Mouse (Mus musculus) adrenal gland, postnatal 14 days (tissue): ENCODE data around the gene Rps11. TPM values are rescaled to one million over a fixed set of nuclear protein-coding genes. Genes with fewer than 3 reads are reported as not detected.
"Not testable (repeated sequence)": the region's sequence is repeated elsewhere in the genome, so short reads cannot be mapped to it uniquely, and the experiment has no call there.

Source experiments
- DNase-seq: peaks from one replicate; pipeline ENCODE4 v3.0.0; 2021; ENCODE audit warnings: mixed read lengths
- total RNA-seq: library from RNA; stranded (reverse); gene quantifications from 2 replicates; pipeline ENCODE4 v1.2.3, GENCODE M21; 2021

Rps11 gene
- total RNA-seq, 1 experiment from 2014 or later: 1,189 TPM

DNA sequence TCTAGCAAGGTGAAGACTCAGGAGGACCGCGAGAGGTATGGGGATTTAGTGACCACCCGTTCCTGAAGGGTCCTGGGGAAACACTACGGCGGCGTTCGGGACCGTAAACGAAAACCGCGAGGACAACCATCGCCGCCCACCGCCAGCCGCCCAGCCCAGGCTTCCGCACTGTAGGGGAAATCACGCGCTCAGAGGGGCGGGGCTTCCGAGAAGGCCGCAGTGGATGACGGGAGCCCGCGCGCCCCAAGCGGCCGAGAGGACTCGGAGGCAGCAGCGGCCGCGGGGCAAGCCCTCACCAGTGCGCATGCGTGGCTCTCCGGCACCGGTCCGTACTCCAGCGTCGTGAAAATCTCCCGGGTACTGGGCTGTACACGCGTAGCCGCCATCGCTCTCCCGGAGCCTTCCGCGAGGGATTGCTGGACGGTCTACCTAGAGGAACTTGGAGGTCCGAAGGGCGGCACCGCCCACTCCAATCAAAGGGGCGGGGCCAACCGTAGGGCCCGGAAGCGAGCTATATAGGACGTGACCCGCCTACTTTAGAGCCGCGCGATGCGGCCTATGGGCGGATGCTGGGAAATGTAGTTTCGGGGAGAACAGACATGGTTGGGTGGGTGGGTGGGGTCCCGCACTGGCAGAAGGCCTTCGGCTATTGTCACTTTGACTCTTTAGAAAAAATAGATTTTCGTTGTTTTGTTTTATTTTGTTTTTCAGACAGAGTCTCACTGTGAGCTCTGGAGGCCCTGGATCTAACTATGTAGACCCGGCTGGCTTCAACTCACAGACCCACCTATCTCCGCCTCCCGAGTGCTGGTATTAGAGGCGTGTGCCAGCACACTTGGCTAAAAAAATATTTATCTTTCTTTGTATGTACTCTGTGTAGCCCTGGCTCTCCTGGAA, 30.1 kb upstream of the Rps11 start, which contains the start of the genes Pih1d1 and Aldh16a1:
Gene Pih1d1 (plus strand): TSS at position 208 of the 897 bp plus-strand sequence.
Gene Aldh16a1 (minus strand): TSS at position 489 of the 897 bp plus-strand sequence.
- peak; percentile 98 for DNase-seq

GRCm38 (mm10) chr7:45153586-45153985, 29.3 kb upstream of the Rps11 start:
- DNase-seq: no peak

GRCm38 (mm10) chr7:45153052-45153451, 28.8 kb upstream of the Rps11 start:
- DNase-seq: not testable (repeated sequence)

- DNase-seq: peak; percentile 14
Observed at GRCm38 (mm10) chr7:45151303-45151702, 27.1 kb upstream of the Rps11 start.

DNA sequence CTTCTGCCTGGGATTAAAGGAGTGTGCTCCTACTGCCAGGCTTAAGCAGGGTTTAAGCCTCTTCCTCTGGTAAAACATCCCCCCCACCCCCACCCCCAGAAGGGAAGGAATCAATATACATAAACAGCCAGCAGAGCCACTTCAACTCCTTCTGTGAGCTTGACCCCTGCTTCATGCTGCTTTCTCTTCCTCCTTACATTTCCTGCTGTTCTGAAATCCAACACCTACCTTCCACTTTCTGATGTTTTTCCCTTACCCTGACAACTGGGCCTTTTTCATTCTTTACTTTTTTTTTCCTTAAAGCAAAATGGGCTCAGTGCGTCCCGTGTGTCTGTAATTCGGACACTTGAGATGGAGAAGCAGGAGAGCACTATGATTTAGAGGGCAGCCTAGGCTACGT, 26.1 kb upstream of the Rps11 start:
- DNase-seq: no peak

GRCm38 (mm10) chr7:45149545-45149944, 25.3 kb upstream of the Rps11 start:
- DNase-seq: peak; percentile 5

- DNase-seq: peak; percentile 22
Observed at GRCm38 (mm10) chr7:45148534-45149098, 24.4 kb upstream of the Rps11 start.

DNA sequence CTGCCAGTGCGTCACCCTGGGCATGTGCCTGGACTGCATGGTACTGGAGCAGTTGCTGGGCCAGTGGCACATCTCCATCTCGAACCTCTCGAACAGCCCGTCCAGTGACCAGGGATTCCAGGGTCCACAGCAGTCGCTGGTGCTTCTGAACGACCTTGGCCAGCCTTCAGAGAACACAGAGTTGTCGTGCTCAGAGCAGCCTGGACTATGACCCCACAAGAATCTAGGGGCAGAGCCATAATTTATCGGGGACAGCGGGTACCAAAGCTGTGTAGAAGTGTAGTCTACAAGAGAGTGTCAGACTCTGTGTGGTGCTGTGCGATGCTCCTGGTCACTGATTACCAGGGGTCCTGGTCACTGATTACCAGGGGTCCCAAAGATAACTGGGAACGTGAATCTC, 23.7 kb upstream of the Rps11 start:
- DNase-seq: peak; percentile 6

DNA sequence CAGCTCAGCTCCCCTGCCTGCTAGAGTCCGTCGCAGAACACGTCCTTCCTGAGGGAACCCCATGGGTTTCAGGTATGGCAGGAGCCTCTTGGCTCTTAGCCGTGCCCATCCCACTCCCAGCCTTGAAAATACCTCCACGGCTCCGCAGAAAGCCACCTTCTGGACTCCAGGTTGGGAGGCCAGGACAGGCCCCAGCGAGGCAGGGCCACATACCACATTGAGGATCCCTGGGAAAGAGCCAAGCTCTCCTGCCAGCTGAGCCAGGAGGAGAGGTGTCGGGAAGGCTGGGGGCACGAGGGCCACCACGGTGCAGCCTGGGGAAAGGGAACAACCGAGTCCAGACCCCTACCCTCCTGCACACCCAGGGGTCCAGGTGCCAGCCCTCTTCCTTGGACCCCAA, 23.0 kb upstream of the Rps11 start:
- peak; percentile 6 for DNase-seq

GRCm38 (mm10) chr7:45145460-45145859, 21.2 kb upstream of the Rps11 start:
- peak; percentile 8 for DNase-seq

- peak; percentile 9 for DNase-seq
Observed at GRCm38 (mm10) chr7:45144368-45145174, 20.3 kb upstream of the Rps11 start.

DNA sequence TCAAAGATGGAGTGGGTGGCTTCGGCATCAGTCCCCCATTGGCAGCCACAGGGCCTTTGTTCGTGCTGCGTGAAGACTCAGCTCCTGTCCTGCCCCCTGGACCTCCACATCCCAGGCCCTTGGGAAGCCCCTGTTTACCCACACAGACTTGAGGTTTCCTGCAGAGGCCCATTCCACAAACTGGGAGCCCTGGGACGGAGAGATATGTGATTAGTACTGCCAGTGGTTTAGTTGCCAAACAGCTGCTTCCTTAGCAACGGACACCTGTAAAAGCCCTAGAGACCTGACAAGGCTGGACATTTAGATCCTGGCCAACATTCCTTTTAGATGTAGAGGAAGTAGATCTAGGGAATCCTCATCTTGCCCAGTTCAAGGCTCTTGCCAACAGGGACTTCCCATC, 17.7 kb upstream of the Rps11 start:
- DNase-seq: no peak

GRCm38 (mm10) chr7:45141319-45141718, 17.1 kb upstream of the Rps11 start:
- peak; percentile 4 for DNase-seq

GRCm38 (mm10) chr7:45139904-45140723, 15.9 kb upstream of the Rps11 start:
- peak; percentile 79 for DNase-seq

DNA sequence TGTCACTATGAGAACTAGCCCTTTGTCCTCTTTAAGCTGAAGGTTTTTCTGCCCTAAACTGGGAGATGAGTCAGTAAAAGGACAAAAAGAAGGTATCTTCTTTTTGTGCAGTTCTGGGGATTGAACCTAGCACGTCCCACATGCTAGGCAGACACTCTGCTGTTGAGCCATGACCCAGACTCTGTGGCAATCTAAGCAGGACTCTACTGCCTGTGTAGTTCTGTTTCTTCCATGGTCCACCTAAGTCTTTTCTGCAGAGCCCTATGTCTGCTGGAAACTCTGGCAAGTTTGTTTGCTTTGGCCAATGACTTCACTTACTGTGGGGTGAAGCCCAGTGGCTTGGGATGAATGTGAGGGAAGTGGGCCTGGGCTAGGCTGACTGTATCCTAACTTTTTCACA, 14.2 kb upstream of the Rps11 start:
- no peak for DNase-seq

GRCm38 (mm10) chr7:45137171-45138006, 13.2 kb upstream of the Rps11 start:
- no peak for DNase-seq

DNA sequence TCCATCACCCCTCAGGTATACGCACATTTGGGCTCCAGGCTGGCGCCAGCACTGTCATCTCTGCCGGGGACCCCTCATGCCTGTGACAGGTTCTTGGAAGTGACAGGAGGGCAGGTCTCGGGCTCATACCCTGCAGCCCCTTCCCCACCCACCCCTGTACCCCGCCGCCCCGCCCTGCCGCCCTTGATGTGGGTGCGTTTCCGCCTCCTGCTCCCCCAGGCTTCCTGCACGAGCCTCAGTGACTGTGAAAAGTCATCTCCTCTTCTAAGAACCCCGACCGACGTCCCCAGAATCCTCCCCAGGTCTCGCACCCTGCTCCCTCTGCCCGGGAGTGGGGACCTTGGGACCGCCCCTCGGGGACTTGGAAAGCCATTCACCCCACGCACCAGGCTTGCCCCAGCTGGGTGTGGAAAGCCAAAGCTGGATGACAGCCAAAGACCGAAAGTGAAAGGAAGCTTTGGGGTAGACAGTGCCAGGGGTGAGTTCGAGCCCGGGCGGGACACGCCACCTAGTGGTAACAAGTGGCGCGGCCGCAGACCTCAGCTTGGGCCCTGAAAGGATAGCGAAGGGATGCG, 11.8 kb upstream of the Rps11 start, which contains the start of the genes Gm45713 and Flt3l:
Gene Gm45713 (minus strand): TSS at position 239 of the 575 bp plus-strand sequence.
Gene Flt3l (minus strand): TSS at position 440 of the 575 bp plus-strand sequence.
- peak; percentile 97 for DNase-seq

GRCm38 (mm10) chr7:45135370-45135769, 11.1 kb upstream of the Rps11 start:
- DNase-seq: no peak

DNA sequence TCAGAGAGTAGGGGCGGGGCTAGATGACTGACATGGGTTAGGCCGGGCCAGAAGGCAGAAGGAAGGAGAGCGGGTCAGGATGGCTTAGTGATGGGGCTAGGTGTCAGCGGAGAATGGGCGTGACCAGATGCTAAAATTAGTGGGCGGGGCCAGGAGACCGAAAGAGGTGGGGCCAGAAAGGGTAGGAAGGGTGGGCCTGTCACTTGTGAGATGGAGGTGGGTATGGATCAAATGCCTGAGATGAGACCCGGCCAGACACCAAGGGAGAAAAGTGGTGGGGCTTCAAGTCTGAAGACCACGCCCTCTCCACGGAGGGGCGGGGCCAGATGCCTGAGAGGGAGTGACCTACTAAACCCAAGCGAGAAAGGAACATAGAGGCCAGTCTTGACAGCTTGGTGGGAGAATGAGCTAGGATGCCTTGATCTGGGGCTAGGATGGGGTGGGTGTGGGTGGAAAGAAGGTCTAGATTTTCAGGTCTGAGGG, 10.3 kb upstream of the Rps11 start:
- peak; percentile 64 for DNase-seq
